Mouse (Mus musculus) intestine, embryonic 14.5 days (tissue): ENCODE results near the gene Utp11. TPM values are rescaled to one million over a fixed set of nuclear protein-coding genes. Genes with fewer than 3 reads are reported as not detected.

Experiments used
- ATAC-seq: fragments of 200-750 bp; cut with Nextera tagmentation; replicated peaks from 2 replicates; pipeline ENCODE4 v1.8.0; 2017; ENCODE audit warnings: low read depth, moderate number of reproducible peaks, moderate TSS enrichment, moderate library complexity; ENCODE audit not compliant: low FRiP score, low TSS enrichment
- DNase-seq: peaks from one replicate; pipeline ENCODE4 v3.0.0-alpha.2; 2018; ENCODE audit warnings: low spot score
- H3K27ac ChIP-seq: fragments of 300-500 bp; sonication (generic); 2 replicates; pipeline ENCODE4 v1.5.1; 2014; ENCODE audit warnings: low read depth, mild to moderate bottlenecking, control low read depth
- H3K27me3 ChIP-seq: fragments of 300-500 bp; sonication (generic); replicated peaks from 2 replicates; pipeline ENCODE4 v1.6.1; 2014; ENCODE audit warnings: low read length, control low read depth; ENCODE audit not compliant: control insufficient read depth, insufficient read depth
- H3K36me3 ChIP-seq: fragments of 300-500 bp; sonication (generic); 2 replicates; pipeline ENCODE4 v1.6.1; 2014; ENCODE audit warnings: low read length, control low read depth; ENCODE audit not compliant: control insufficient read depth, insufficient read depth
- H3K4me1 ChIP-seq: fragments of 300-500 bp; sonication (generic); replicated peaks from 2 replicates; pipeline ENCODE4 v1.6.1; 2014; ENCODE audit warnings: low read length, control low read depth, mixed read lengths; ENCODE audit not compliant: control insufficient read depth, insufficient read depth
- H3K4me2 ChIP-seq: fragments of 300-500 bp; sonication (generic); 2 replicates; pipeline ENCODE4 v1.6.1; 2014; ENCODE audit warnings: low read length
- H3K4me3 ChIP-seq: fragments of 300-500 bp; sonication (generic); 2 replicates; pipeline ENCODE4 v1.5.1; 2014; ENCODE audit warnings: low read depth, low read length, control low read depth, mixed read lengths
- H3K9ac ChIP-seq: fragments of 300-500 bp; sonication (generic); 2 replicates; pipeline ENCODE4 v1.6.1; 2014; ENCODE audit warnings: mild to moderate bottlenecking, low read length
- H3K9me3 ChIP-seq: fragments of 300-500 bp; sonication (generic); 2 replicates; pipeline ENCODE4 v1.6.1; 2016; ENCODE audit warnings: low read length, control low read depth; ENCODE audit not compliant: control insufficient read depth
- WGBS: fragments of 180-500 bp; shearing (Covaris S2); extraction: QIAGEN DNeasy Blood & Tissue Kit; methylation state at CpG from one replicate; pipeline ENCODE4 v1.1.7; 2014; 5-methylcytosine and 5-hydroxymethylcytosine counted together
- polyA plus RNA-seq: library from polyadenylated mRNA; unstranded; fragments of >200 nt; fragmentation: Nextera tagmentation; extraction: Ambion mirVana; gene quantifications from 2 replicates; pipeline ENCODE4 v1.2.1, GENCODE M21; 2014

The Utp11 gene
- polyA plus RNA-seq, 1 experiment from 2014 or later = 57.6 TPM

DNA sequence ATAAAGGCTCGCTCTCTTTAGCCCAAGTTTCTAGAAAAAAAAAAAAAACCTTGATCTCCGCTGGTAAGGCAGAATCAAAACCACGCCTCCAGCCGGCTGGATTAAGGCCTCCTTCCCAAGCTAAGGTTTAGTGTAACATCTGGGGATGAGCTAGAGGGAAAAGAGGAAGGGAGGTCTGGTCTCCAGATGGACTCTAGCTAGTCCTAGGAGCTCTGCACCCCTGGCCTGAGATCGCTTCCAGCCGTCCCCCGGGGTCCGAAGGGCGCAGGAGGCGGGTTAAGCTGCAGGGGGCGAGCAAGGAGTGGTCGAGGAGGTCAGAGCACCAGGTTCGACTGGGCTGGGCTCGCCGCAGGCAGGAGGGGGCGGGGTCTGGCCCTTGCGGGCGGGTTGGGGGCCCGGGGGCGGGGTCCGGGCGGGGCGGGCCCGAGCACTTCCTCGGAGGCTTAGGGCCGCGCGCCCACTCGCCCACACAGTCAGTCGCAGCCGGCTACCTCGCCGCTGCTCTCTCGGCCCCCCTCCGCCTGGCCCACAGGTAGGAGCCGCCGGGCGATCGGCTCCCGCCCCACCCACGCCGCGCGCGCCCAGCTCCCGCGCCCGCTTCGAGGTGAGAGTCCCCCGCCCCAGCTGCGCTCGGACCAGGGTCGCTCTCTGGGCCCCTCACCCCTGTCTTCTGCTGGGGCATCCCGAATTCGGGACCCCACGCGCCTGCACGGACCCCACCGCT lies 7.0 kb upstream of the Utp11 start, which contains the start of gene Fhl3:
Fhl3 (plus strand) TSS at position 454 of the 724 bp plus-strand sequence.
- Histone ChIP-seq H3K27me3 (peaks cover 4% of the 10 kb centered on the region; the same call in 1 of the 2 replicates), H3K4me3 (peak within 1 kb of the TSS; percentile 62), H3K4me2 (peak within 1 kb of the TSS; percentile 52), H3K36me3 (no peaks in the 10 kb centered on the region), H3K9ac (peak within 1 kb of the TSS; percentile 81), H3K27ac (peak within 1 kb of the TSS; percentile 76), H3K9me3 (no peaks in the 10 kb centered on the region), H3K4me1 (peaks cover 45% of the 10 kb centered on the region)
- under 1% methylated on average over 31 of the region's 59 CpGs for WGBS
- peak; percentile 88 for DNase-seq
- peak; percentile 70 for ATAC-seq

DNA sequence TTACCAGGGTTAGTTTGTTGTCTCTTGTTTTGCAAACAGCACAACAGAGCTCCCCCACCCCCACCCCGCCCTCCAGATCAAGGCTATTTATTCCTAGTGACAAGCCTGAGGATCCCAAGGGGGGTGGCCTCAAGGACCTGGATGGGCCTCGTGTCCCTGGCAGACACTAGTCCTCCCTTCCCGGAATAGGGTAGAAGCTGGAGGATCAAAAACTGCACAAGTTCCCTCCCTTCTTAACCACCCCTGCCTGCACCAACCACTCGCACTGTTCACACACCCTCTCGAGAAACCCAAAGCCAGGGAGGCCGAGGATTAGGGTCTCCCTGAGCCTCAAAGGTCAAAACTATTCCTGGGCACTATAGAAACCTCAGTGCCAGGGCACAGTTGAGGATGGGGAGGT lies 6.4 kb upstream of the Utp11 start:
- DNase-seq = no peak
- WGBS = 15% methylated on average over 6 of the region's 6 CpGs
- H3K27ac ChIP-seq = peak overlapping the region; percentile 76

DNA sequence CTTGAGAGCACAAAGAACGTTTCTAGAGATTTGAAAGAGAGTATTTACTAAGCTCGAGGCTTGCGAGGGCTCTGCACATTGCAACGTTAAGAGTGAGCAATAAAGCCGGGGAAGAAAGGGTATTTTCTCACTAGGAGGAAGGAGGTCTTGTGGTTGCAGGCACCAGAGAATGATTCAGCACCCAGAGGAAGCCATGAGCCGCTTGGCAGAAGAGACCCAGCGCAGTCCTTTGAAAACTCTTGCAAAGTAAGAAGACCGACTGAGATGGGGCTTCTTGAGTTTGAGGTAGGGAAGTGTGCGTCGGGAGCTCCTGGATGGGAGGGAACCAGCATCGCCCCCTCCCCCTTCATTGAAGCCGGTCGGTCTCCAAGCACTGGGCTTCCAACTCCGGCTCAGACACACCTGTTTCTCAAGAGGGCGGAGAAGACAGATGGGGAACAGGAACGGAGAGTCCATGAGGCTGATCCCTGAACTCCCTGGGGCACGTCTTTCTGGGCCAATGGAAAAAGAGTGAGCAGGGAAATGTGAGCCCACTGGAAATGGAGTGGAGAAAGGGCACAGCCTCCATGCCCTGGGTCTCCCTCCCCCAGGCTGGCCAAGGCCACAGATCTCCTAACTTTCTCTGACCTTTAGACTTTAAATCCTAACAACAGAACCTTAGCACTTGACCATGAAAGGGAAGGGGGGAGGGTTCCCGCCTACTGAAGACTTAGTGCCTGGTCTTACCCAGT lies 2.6 kb upstream of the Utp11 start:
- Histone ChIP-seq H3K4me3 (no peak overlapping the region), H3K4me2 (peak overlapping the region; percentile 32), H3K27ac (no peak overlapping the region), H3K4me1 (peaks cover 16% of the 10 kb centered on the region), H3K36me3 (no peaks in the 10 kb centered on the region), H3K9ac (no peak overlapping the region), H3K9me3 (no peaks in the 10 kb centered on the region), H3K27me3 (peaks cover 8% of the 10 kb centered on the region; the same call in 1 of the 2 replicates)
- 12% methylated on average over 18 of the region's 18 CpGs for WGBS
- DNase-seq = no peak
- no peak for ATAC-seq

More for the DNA sequence above, 6.4 kb upstream of the Utp11 start:
- Histone ChIP-seq H3K4me3 (peak overlapping the region; percentile 62), H3K4me2 (peak overlapping the region; percentile 52), H3K9ac (peak overlapping the region; percentile 81), H3K9me3 (no peaks in the 10 kb centered on the region), H3K36me3 (no peaks in the 10 kb centered on the region), H3K4me1 (peaks cover 39% of the 10 kb centered on the region), H3K27me3 (peaks cover 8% of the 10 kb centered on the region; the same call in 1 of the 2 replicates)
- ATAC-seq = no peak

DNA sequence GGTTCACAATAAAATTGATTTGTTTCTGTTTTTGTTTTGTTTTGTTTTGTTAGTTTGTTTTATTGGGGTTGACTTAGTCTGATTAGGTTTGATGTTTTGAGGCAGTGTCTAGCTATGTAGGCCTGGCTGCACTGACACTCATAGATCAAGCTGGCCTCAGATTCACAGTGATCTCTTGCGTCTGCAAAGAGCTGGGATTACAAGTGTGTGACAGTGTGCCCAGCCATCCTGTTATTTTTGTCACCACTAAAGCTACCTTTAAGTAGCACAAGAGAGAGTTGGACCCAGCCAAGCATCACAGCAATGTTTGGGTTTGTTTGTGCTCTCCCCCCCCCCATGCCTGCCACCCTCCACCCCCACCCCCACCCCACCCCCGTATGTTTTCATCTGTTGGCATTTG lies 1.2 kb upstream of the Utp11 start:
- ATAC-seq (no peak), DNase-seq (no peak)
- WGBS = 85% methylated on average over 2 of the region's 2 CpGs
- Histone ChIP-seq H3K36me3 (0 out of 2 replicates have a peak, but pooled peaks cover 1% of the 10 kb centered on the region), H3K9ac (no peak overlapping the region), H3K27me3 (peaks cover 8% of the 10 kb centered on the region; the same call in 1 of the 2 replicates), H3K4me2 (no peak overlapping the region), H3K9me3 (no peaks in the 10 kb centered on the region), H3K4me1 (peaks cover 10% of the 10 kb centered on the region), H3K27ac (no peak overlapping the region), H3K4me3 (no peak overlapping the region)

DNA sequence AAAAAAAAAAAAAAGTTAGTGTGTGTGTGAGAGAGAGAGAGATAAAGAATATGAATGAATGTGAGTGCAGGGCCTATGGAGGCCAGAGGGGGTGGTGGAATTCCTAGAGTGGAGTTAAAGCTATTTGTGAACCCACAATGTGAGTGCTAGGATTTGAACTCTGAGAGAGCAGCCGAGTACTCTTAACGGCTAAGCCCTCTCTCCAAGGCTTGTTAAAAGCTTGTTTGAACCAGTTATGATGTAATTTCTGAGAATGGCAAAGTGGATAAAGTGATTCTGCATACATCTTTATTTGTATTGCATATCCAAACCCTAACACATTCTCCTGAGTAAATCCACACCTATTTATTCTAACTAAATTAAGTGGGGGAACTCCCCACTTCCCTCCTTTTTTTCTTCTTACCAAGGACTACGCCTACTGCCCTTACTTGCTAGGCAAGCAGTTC lies 961 bp downstream of the Utp11 start:
- Histone ChIP-seq H3K4me2 (peak overlapping the region; percentile 64), H3K36me3 (peaks cover 14% of the 10 kb centered on the region), H3K4me1 (peaks cover 7% of the 10 kb centered on the region), H3K27ac (no peak overlapping the region), H3K9ac (peak overlapping the region; percentile 77), H3K9me3 (no peaks in the 10 kb centered on the region), H3K4me3 (peak overlapping the region; percentile 83), H3K27me3 (peaks cover 8% of the 10 kb centered on the region; the same call in 1 of the 2 replicates)
- no peak for ATAC-seq
- no peak for DNase-seq
- 60% methylated on average over 3 of the region's 3 CpGs for WGBS

DNA sequence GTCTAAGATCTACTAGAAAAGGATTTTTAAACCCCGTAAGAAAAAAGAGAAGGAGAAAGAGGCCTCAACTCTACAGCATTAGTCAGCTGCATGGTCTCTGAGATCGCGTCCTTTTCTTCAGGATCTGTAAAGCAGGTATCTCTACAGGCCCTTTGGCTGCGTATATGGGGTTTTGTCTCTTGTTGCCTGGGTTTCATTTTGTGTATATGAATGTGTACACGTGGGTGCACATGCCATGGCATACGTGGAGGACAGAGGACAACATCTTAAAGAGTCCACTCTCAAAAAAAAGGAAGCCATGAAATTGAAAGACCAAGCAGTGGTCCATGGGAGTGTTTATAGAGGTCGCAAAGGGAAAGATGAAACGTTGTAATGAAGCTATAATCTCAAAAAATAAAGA lies 1.9 kb downstream of the Utp11 start:
- ATAC-seq (no peak), DNase-seq (no peak)
- no peak overlapping the region for H3K4me2 ChIP-seq
- H3K9me3 ChIP-seq = no peaks in the 10 kb centered on the region
- H3K27ac ChIP-seq = no peak overlapping the region
- H3K9ac ChIP-seq = no peak overlapping the region
- H3K27me3 ChIP-seq = peaks cover 8% of the 10 kb centered on the region; the same call in 1 of the 2 replicates
- H3K36me3 ChIP-seq = peaks cover 21% of the 10 kb centered on the region
- peaks cover 7% of the 10 kb centered on the region for H3K4me1 ChIP-seq
- H3K4me3 ChIP-seq = no peak overlapping the region
- WGBS = 87% methylated on average over 8 of the region's 8 CpGs

DNA sequence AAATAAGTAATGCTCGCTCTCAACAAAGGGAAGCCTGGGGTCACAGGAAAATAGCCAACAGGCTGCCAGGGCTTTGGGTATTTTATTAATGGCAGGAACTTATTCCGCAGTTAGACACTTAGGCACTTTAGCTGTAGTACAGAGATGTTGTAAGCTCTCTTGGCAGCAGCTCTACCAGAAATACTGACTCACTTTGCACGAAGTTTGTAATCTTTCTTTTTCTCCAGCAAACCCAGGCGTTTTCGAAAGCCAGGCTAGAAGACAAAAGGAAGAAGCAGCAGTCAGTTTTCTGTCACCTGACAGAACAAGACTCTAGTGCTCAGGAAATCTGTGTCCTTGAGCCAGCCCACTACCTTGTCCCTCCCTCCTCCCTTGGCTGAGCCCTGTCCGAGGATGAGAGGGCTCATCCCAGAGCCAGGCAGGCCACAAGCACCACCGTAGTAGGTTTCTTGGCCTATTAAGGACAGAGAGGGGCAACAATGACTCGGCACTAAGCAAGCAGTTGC lies 7.5 kb downstream of the Utp11 start:
- no peaks in the 10 kb centered on the region for H3K4me1 ChIP-seq
- DNase-seq (no peak), ATAC-seq (no peak)
- WGBS = 85% methylated on average over 8 of the region's 8 CpGs
- H3K9ac ChIP-seq = no peak overlapping the region
- H3K9me3 ChIP-seq = no peaks in the 10 kb centered on the region
- H3K4me2 ChIP-seq = no peak overlapping the region
- H3K27me3 ChIP-seq = no peaks in the 10 kb centered on the region
- peaks cover 69% of the 10 kb centered on the region for H3K36me3 ChIP-seq
- no peak overlapping the region for H3K4me3 ChIP-seq
- H3K27ac ChIP-seq = no peak overlapping the region

DNA sequence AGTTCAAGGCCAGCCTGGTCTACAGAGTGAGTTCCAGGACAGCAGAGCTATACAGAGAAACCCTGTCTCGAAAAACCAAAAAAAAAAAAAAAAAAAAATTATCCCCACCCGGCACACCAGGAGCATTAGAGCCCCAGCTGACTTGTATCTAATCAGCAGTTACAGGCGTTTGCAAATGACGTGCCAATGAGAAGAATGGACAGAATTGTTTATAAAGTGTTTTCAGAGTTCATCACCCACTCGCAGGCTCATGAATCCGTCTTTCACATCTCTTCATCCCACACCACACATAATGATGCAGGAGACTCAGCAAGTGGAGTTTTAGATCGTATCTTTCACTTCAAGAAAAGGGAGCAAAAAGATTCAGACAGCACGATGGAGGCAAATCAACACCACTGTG lies 7.9 kb downstream of the Utp11 start:
- Histone ChIP-seq H3K9me3 (no peaks in the 10 kb centered on the region), H3K9ac (no peak overlapping the region), H3K4me3 (no peak overlapping the region), H3K36me3 (peaks cover 74% of the 10 kb centered on the region), H3K27me3 (no peaks in the 10 kb centered on the region), H3K27ac (no peak overlapping the region), H3K4me2 (no peak overlapping the region), H3K4me1 (no peaks in the 10 kb centered on the region)
- ATAC-seq = no peak
- WGBS = 87% methylated on average over 8 of the region's 8 CpGs
- no peak for DNase-seq
